In genomic region chr1:183040847-183041382, GRCm38 (mm10) we compare ENCODE assay signal across 8 mouse cellular contexts.
DNase-seq lines count a peak whose midpoint lies in the region; ATAC-seq and TF ChIP-seq lines count a peak whose summit lies in the region.

No protein-coding gene starts in this region.

- DNase-seq in limb, embryonic 10.5 days (ENCODE audit: low spot score) = no peak
- DNase-seq in kidney, adult 2 months = peak; percentile 76
- peak; percentile 63 to 80 for DNase-seq in lung, postnatal 4 days
- DNase-seq in layer of hippocampus, postnatal 10 days (ENCODE audit: low spot score in 2 of 2) = no peak
- DNase-seq in ovary, adult 18-20 months (ENCODE audit: low spot score) = no peak
- DNase-seq in retina, embryonic 14.5 days (ENCODE audit: low spot score) = no peak

- peaks cover 24% of the 10 kb centered on the region for H3K4me1 ChIP-seq in limb, embryonic 15.5 days
- H3K4me1 ChIP-seq in limb, embryonic 10.5 days = peaks cover 18% of the 10 kb centered on the region
- H3K4me1 ChIP-seq in embryonic facial prominence, embryonic 15.5 days = 0 out of 2 replicates have a peak, but pooled peaks cover 10% of the 10 kb centered on the region
- peaks cover 9% of the 10 kb centered on the region for H3K4me1 ChIP-seq in kidney, adult 2 months (ENCODE audit: control insufficient read depth, insufficient read depth, low read length)

- ATAC-seq in limb, embryonic 15.5 days (ENCODE audit: insufficient number of reproducible peaks, low FRiP score, low TSS enrichment, low read depth) = no peak
- peak; percentile 66 for ATAC-seq in embryonic facial prominence, embryonic 15.5 days (ENCODE audit: insufficient number of reproducible peaks, low FRiP score, low TSS enrichment, low read depth)

- WGBS in limb, embryonic 15.5 days = 73% methylated on average over 11 of the region's 11 CpGs
- WGBS in limb, embryonic 10.5 days = 85% methylated on average over 11 of the region's 11 CpGs
- WGBS in embryonic facial prominence, embryonic 15.5 days = 65% methylated on average over 11 of the region's 11 CpGs
- WGBS in kidney, adult 2 months = 63% methylated on average over 11 of the region's 11 CpGs

- H3K27me3 ChIP-seq in limb, embryonic 15.5 days = no peaks in the 10 kb centered on the region
- peaks cover 4% of the 10 kb centered on the region; the same call in 1 of the 2 replicates for H3K27me3 ChIP-seq in limb, embryonic 10.5 days (ENCODE audit: low read depth, poor library complexity, severe bottlenecking)
- H3K27me3 ChIP-seq in embryonic facial prominence, embryonic 15.5 days = no peaks in the 10 kb centered on the region
- H3K27me3 ChIP-seq in kidney, adult 2 months (replicated peaks; ENCODE audit: control insufficient read depth, insufficient read depth, low read length) = no peaks in the 10 kb centered on the region

- H3K36me3 ChIP-seq in limb, embryonic 15.5 days = no peaks in the 10 kb centered on the region
- H3K36me3 ChIP-seq in limb, embryonic 10.5 days = no peaks in the 10 kb centered on the region
- no peaks in the 10 kb centered on the region for H3K36me3 ChIP-seq in embryonic facial prominence, embryonic 15.5 days
- H3K36me3 ChIP-seq in kidney, adult 2 months (ENCODE audit: control insufficient read depth, insufficient read depth, low read length) = no peaks in the 10 kb centered on the region

- no peaks in the 10 kb centered on the region for H3K9me3 ChIP-seq in limb, embryonic 15.5 days
- H3K9me3 ChIP-seq in limb, embryonic 10.5 days (replicated peaks) = no peaks in the 10 kb centered on the region
- H3K9me3 ChIP-seq in embryonic facial prominence, embryonic 15.5 days (replicated peaks) = no peaks in the 10 kb centered on the region

- H3K9ac ChIP-seq in limb, embryonic 15.5 days = no peak overlapping the region
- H3K9ac ChIP-seq in embryonic facial prominence, embryonic 15.5 days = no peak overlapping the region

- TF ChIP-seq POLR2A in kidney, adult 2 months (IDR thresholded peaks at IDR 0.05; ENCODE audit: low read depth, low read length) = no peak

- H3K27ac ChIP-seq in limb, embryonic 15.5 days = peak overlapping the region; percentile 23; the same call in 1 of the 2 replicates
- no peak overlapping the region for H3K27ac ChIP-seq in limb, embryonic 10.5 days
- no peak overlapping the region for H3K27ac ChIP-seq in embryonic facial prominence, embryonic 15.5 days (replicated peaks)
- H3K27ac ChIP-seq in kidney, adult 2 months (ENCODE audit: insufficient read depth, low read depth, low read length) = no peak overlapping the region

- no peak for TF ChIP-seq CTCF in kidney, adult 2 months (conservative IDR thresholded peaks at IDR 0.05; ENCODE audit: insufficient read depth, insufficient read length, low read depth, low read length)

- H3K4me3 ChIP-seq in limb, embryonic 15.5 days = no peak overlapping the region
- H3K4me3 ChIP-seq in limb, embryonic 10.5 days = no peak overlapping the region
- H3K4me3 ChIP-seq in embryonic facial prominence, embryonic 15.5 days (replicated peaks) = no peak overlapping the region
- no peak overlapping the region for H3K4me3 ChIP-seq in kidney, adult 2 months (ENCODE audit: insufficient read depth, low read depth, low read length)

- H3K4me2 ChIP-seq in limb, embryonic 15.5 days = no peak overlapping the region
- no peak overlapping the region for H3K4me2 ChIP-seq in embryonic facial prominence, embryonic 15.5 days (replicated peaks)

Comparison
In these comparisons a context has a peak if more than half of its experiments do, and no peak if none do; other contexts are left out.
1. DNase-seq: peak in kidney, adult 2 months (single experiment) and lung, postnatal 4 days (2 of 2); none in limb, embryonic 10.5 days (single experiment), layer of hippocampus, postnatal 10 days (0 of 2), ovary, adult 18-20 months (single experiment) and retina, embryonic 14.5 days (single experiment).